Mouse (Mus musculus): Measurements from ENCODE around the gene Nbea. TPM values are rescaled to one million over a fixed set of nuclear protein-coding genes. Genes with fewer than 3 reads are reported as not detected.

Gene Nbea
- total and polyA plus RNA-seq, 2 experiments from 2014 or later = 6.0 to 17.3 TPM

GRCm38 (mm10) chr3:55677691-55678090 lies 505.8 kb downstream of the Nbea start:
- H3K4me2 ChIP-seq (ENCODE audit: low read depth, low read length) = no peak overlapping the region
- no peaks in the 10 kb centered on the region for H3K9me3 ChIP-seq (replicated peaks; ENCODE audit: control insufficient read depth, low read length)
- H3K36me3 ChIP-seq (replicated peaks; ENCODE audit: control insufficient read depth, insufficient read depth, low read length) = no peaks in the 10 kb centered on the region
- H3K4me3 ChIP-seq (ENCODE audit: low read depth, low read length) = no peak overlapping the region
- H3K27ac ChIP-seq (ENCODE audit: low read depth) = no peak overlapping the region
- H3K27me3 ChIP-seq (ENCODE audit: control insufficient read depth, insufficient read depth, low read length) = no peaks in the 10 kb centered on the region
- no peak for ATAC-seq (ENCODE audit: insufficient read depth, low read depth)
- DNase-seq (ENCODE audit: low spot score) = peak; percentile 28
- H3K4me1 ChIP-seq (ENCODE audit: control insufficient read depth, insufficient read depth) = no peaks in the 10 kb centered on the region
- no peak overlapping the region for H3K9ac ChIP-seq (replicated peaks; ENCODE audit: low read depth, low read length)
- WGBS = 26% methylated on average over 2 of the region's 2 CpGs
- TF ChIP-seq CTCF (IDR thresholded peaks at IDR 0.05; ENCODE audit: low read depth) (no peak), EP300 (IDR thresholded peaks at IDR 0.05; ENCODE audit: low read depth) (no peak)

GRCm38 (mm10) chr3:55674185-55674584 lies 509.3 kb downstream of the Nbea start:
- WGBS = 75% methylated on average over 7 of the region's 7 CpGs
- no peaks in the 10 kb centered on the region for H3K36me3 ChIP-seq (replicated peaks; ENCODE audit: control insufficient read depth, insufficient read depth, low read length)
- no peaks in the 10 kb centered on the region for H3K9me3 ChIP-seq (replicated peaks; ENCODE audit: control insufficient read depth, low read length)
- no peak overlapping the region for H3K4me2 ChIP-seq (ENCODE audit: low read depth, low read length)
- no peak for DNase-seq (ENCODE audit: low spot score)
- TF ChIP-seq EP300 (IDR thresholded peaks at IDR 0.05; ENCODE audit: low read depth) = no peak
- no peak for TF ChIP-seq CTCF (IDR thresholded peaks at IDR 0.05; ENCODE audit: low read depth)
- no peak overlapping the region for H3K4me3 ChIP-seq (ENCODE audit: low read depth, low read length)
- ATAC-seq (ENCODE audit: insufficient read depth, low read depth) = no peak
- H3K27me3 ChIP-seq (ENCODE audit: control insufficient read depth, insufficient read depth, low read length) = no peaks in the 10 kb centered on the region
- H3K4me1 ChIP-seq (ENCODE audit: control insufficient read depth, insufficient read depth) = no peaks in the 10 kb centered on the region
- no peak overlapping the region for H3K27ac ChIP-seq (ENCODE audit: low read depth)
- H3K9ac ChIP-seq (replicated peaks; ENCODE audit: low read depth, low read length) = no peak overlapping the region

GRCm38 (mm10) chr3:55667048-55667447 lies 516.5 kb downstream of the Nbea start:
- H3K4me3 ChIP-seq (ENCODE audit: low read depth, low read length) = no peak overlapping the region
- H3K27ac ChIP-seq (ENCODE audit: low read depth) = no peak overlapping the region
- no peaks in the 10 kb centered on the region for H3K4me1 ChIP-seq (ENCODE audit: control insufficient read depth, insufficient read depth)
- H3K9ac ChIP-seq (replicated peaks; ENCODE audit: low read depth, low read length) = no peak overlapping the region
- no peaks in the 10 kb centered on the region for H3K36me3 ChIP-seq (replicated peaks; ENCODE audit: control insufficient read depth, insufficient read depth, low read length)
- DNase-seq (ENCODE audit: low spot score) = no peak
- H3K27me3 ChIP-seq (ENCODE audit: control insufficient read depth, insufficient read depth, low read length) = no peaks in the 10 kb centered on the region
- ATAC-seq (ENCODE audit: insufficient read depth, low read depth) = no peak
- H3K9me3 ChIP-seq (replicated peaks; ENCODE audit: control insufficient read depth, low read length) = no peaks in the 10 kb centered on the region
- no peak overlapping the region for H3K4me2 ChIP-seq (ENCODE audit: low read depth, low read length)
- TF ChIP-seq CTCF (IDR thresholded peaks at IDR 0.05; ENCODE audit: low read depth) (no peak), EP300 (IDR thresholded peaks at IDR 0.05; ENCODE audit: low read depth) (no peak)
- WGBS = 92% methylated on average over 6 of the region's 6 CpGs

- Histone ChIP-seq H3K27ac (ENCODE audit: low read depth) (no peak overlapping the region), H3K4me2 (ENCODE audit: low read depth, low read length) (no peak overlapping the region), H3K4me1 (ENCODE audit: control insufficient read depth, insufficient read depth) (no peaks in the 10 kb centered on the region), H3K27me3 (ENCODE audit: control insufficient read depth, insufficient read depth, low read length) (no peaks in the 10 kb centered on the region), H3K9me3 (replicated peaks; ENCODE audit: control insufficient read depth, low read length) (no peaks in the 10 kb centered on the region), H3K9ac (replicated peaks; ENCODE audit: low read depth, low read length) (no peak overlapping the region), H3K36me3 (replicated peaks; ENCODE audit: control insufficient read depth, insufficient read depth, low read length) (no peaks in the 10 kb centered on the region), H3K4me3 (ENCODE audit: low read depth, low read length) (no peak overlapping the region)
- 57% methylated on average over 5 of the region's 5 CpGs for WGBS
- no peak for ATAC-seq (ENCODE audit: insufficient read depth, low read depth)
- DNase-seq (ENCODE audit: low spot score) = no peak
- no peak for TF ChIP-seq EP300 (IDR thresholded peaks at IDR 0.05; ENCODE audit: low read depth)
- no peak for TF ChIP-seq CTCF (IDR thresholded peaks at IDR 0.05; ENCODE audit: low read depth)
Observed at GRCm38 (mm10) chr3:55665928-55666327, 517.6 kb downstream of the Nbea start.

- Histone ChIP-seq H3K4me2 (ENCODE audit: low read depth, low read length) (no peak overlapping the region), H3K9me3 (replicated peaks; ENCODE audit: control insufficient read depth, low read length) (no peaks in the 10 kb centered on the region), H3K4me1 (ENCODE audit: control insufficient read depth, insufficient read depth) (no peaks in the 10 kb centered on the region), H3K27ac (ENCODE audit: low read depth) (no peak overlapping the region), H3K27me3 (ENCODE audit: control insufficient read depth, insufficient read depth, low read length) (no peaks in the 10 kb centered on the region), H3K4me3 (ENCODE audit: low read depth, low read length) (no peak overlapping the region), H3K36me3 (replicated peaks; ENCODE audit: control insufficient read depth, insufficient read depth, low read length) (no peaks in the 10 kb centered on the region), H3K9ac (replicated peaks; ENCODE audit: low read depth, low read length) (no peak overlapping the region)
- TF ChIP-seq EP300 (IDR thresholded peaks at IDR 0.05; ENCODE audit: low read depth) (no peak), CTCF (IDR thresholded peaks at IDR 0.05; ENCODE audit: low read depth) (no peak)
- DNase-seq (ENCODE audit: low spot score) (no peak), ATAC-seq (ENCODE audit: insufficient read depth, low read depth) (no peak)
- 88% methylated on average over 3 of the region's 3 CpGs for WGBS
Observed at GRCm38 (mm10) chr3:55664713-55665112, 518.8 kb downstream of the Nbea start.

GRCm38 (mm10) chr3:55661678-55662445 lies 521.6 kb downstream of the Nbea start:
- DNase-seq (ENCODE audit: low spot score) = no peak
- ATAC-seq (ENCODE audit: insufficient read depth, low read depth) = no peak

More at GRCm38 (mm10) chr3:55661678-55662445, 521.6 kb downstream of the Nbea start:
- Histone ChIP-seq H3K4me2 (ENCODE audit: low read depth, low read length) (no peak overlapping the region), H3K4me1 (ENCODE audit: control insufficient read depth, insufficient read depth) (no peaks in the 10 kb centered on the region), H3K27me3 (ENCODE audit: control insufficient read depth, insufficient read depth, low read length) (no peaks in the 10 kb centered on the region), H3K4me3 (ENCODE audit: low read depth, low read length) (no peak overlapping the region), H3K27ac (ENCODE audit: low read depth) (no peak overlapping the region), H3K36me3 (replicated peaks; ENCODE audit: control insufficient read depth, insufficient read depth, low read length) (no peaks in the 10 kb centered on the region), H3K9me3 (replicated peaks; ENCODE audit: control insufficient read depth, low read length) (no peaks in the 10 kb centered on the region), H3K9ac (replicated peaks; ENCODE audit: low read depth, low read length) (no peak overlapping the region)
- TF ChIP-seq EP300 (IDR thresholded peaks at IDR 0.05; ENCODE audit: low read depth) = no peak
- no peak for TF ChIP-seq CTCF (IDR thresholded peaks at IDR 0.05; ENCODE audit: low read depth)
- 68% methylated on average over 8 of the region's 9 CpGs for WGBS

Data from heart, postnatal 0 days (tissue).